Mouse (Mus musculus): ENCODE data around the gene St6gal2. TPM values are rescaled to one million over a fixed set of nuclear protein-coding genes. Genes with fewer than 3 reads are reported as not detected.

The St6gal2 gene
- polyA plus RNA-seq, 1 experiment from 2014 or later, result 0.75 TPM

DNA sequence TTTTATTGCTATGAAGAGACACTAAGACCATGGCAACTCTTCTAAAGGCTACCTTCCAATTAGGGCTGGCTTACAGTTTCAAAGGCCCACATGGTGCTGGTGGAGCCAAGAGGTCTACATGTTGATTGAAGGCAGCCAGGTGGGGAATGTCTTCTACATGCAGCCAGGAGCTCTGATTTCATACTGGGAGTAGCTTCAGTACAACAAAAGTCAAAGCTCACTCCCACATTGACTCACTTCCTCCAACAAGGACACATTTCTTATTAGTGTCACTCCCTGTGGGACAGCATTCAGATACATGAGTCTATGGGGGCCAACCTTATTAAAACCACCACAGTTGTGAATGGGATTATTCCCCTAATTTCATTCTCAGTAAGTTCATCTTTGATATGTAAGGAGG is 23.8 kb downstream of the St6gal2 start:
- no peak overlapping the region for H3K4me3 ChIP-seq (ENCODE audit: low read depth, low read length)
- H3K36me3 ChIP-seq (ENCODE audit: control insufficient read depth, insufficient read depth, low read length), result no peaks in the 10 kb centered on the region
- H3K27ac ChIP-seq (ENCODE audit: low read depth, low read length), result no peak overlapping the region
- H3K9me3 ChIP-seq (ENCODE audit: control insufficient read depth, low read length), result no peaks in the 10 kb centered on the region
- no peak overlapping the region for H3K4me2 ChIP-seq
- no peaks in the 10 kb centered on the region for H3K4me1 ChIP-seq (replicated peaks; ENCODE audit: control insufficient read depth, insufficient read depth, low read length)
- DNase-seq (ENCODE audit: low spot score), result no peak
- ATAC-seq (replicated peaks; ENCODE audit: low FRiP score), result no peak
- H3K9ac ChIP-seq (ENCODE audit: low read depth, low read length), result no peak overlapping the region
- H3K27me3 ChIP-seq (replicated peaks; ENCODE audit: control insufficient read depth, insufficient read depth, low read length), result no peaks in the 10 kb centered on the region

DNA sequence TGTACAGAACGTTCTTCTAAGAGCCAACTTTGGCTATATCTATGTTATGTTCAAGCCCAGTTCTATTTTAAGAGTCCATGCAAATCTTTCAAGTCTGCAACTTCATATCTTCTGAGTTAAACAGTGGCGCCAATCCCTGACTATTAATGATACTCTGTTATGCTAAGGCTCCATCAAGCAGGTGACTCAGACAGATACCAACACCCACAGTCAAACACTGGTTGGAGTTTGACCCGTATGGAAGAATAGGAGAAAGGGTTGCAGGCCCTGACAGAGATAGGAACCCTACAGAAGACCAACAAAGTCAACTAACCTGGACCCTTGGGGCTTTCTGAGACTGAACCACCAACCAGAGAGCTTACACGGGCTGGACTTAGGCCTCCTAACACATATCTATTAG is 30.8 kb downstream of the St6gal2 start:
- Histone ChIP-seq H3K4me3 (ENCODE audit: low read depth, low read length) (no peak overlapping the region), H3K36me3 (ENCODE audit: control insufficient read depth, insufficient read depth, low read length) (no peaks in the 10 kb centered on the region)
- no peak for ATAC-seq (replicated peaks; ENCODE audit: low FRiP score)

DNA sequence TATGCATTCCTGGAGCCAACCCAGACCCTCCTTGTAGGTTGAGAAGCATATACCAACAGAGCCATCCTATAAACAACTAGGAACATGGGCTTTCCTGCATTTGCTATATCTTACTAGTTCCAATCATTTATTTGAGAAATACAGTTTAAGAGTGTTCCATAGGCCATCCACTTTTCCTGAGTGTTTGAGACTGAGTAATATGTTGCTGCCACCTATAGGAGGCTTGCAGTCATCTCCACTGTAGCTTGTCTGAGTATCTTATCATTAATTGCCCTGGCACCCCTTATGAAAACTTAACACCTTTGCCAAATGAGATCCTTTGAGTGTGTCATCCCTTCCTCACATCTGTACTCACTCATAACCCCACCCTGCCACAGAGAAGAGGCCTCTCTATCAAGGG is 32.2 kb downstream of the St6gal2 start:
- H3K4me3 ChIP-seq (ENCODE audit: low read depth, low read length), result no peak overlapping the region
- H3K9ac ChIP-seq (ENCODE audit: low read depth, low read length), result no peak overlapping the region
- DNase-seq (ENCODE audit: low spot score) (no peak), ATAC-seq (replicated peaks; ENCODE audit: low FRiP score) (no peak)
- no peaks in the 10 kb centered on the region for H3K36me3 ChIP-seq (ENCODE audit: control insufficient read depth, insufficient read depth, low read length)
- no peaks in the 10 kb centered on the region for H3K27me3 ChIP-seq (replicated peaks; ENCODE audit: control insufficient read depth, insufficient read depth, low read length)
- H3K4me2 ChIP-seq, result no peak overlapping the region
- no peak overlapping the region for H3K27ac ChIP-seq (ENCODE audit: low read depth, low read length)
- no peaks in the 10 kb centered on the region for H3K4me1 ChIP-seq (replicated peaks; ENCODE audit: control insufficient read depth, insufficient read depth, low read length)
- H3K9me3 ChIP-seq (ENCODE audit: control insufficient read depth, low read length), result no peaks in the 10 kb centered on the region

More for the DNA sequence above, 30.8 kb downstream of the St6gal2 start:
- 73% methylated on average over 4 of the region's 4 CpGs for WGBS
- no peak for DNase-seq (ENCODE audit: low spot score)
- H3K9me3 ChIP-seq (ENCODE audit: control insufficient read depth, low read length), result no peaks in the 10 kb centered on the region
- no peaks in the 10 kb centered on the region for H3K27me3 ChIP-seq (replicated peaks; ENCODE audit: control insufficient read depth, insufficient read depth, low read length)
- H3K27ac ChIP-seq (ENCODE audit: low read depth, low read length), result no peak overlapping the region
- H3K9ac ChIP-seq (ENCODE audit: low read depth, low read length), result no peak overlapping the region
- no peaks in the 10 kb centered on the region for H3K4me1 ChIP-seq (replicated peaks; ENCODE audit: control insufficient read depth, insufficient read depth, low read length)
- no peak overlapping the region for H3K4me2 ChIP-seq

DNA sequence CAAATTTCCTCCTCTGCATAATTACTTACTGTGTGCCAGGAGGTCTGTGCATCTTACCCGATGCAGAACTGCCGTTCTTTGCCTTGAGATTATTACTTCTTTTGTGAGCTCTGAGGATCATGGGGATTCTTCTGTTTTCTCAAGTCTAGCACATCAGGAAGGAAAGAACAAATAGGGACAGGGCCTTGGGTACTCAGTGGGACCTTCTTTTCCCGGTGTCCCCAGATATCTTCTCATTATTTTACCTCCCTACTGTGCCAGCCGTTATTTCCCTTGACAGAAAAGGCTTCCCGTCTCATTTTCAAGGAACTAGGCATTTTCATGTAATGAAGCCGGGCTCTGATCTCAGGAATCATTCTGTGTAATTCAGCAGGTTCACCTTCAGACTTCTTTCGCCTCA is 34.2 kb downstream of the St6gal2 start:
- WGBS, result 70% methylated on average over 7 of the region's 7 CpGs
- DNase-seq (ENCODE audit: low spot score), result no peak
- Histone ChIP-seq H3K9ac (ENCODE audit: low read depth, low read length) (no peak overlapping the region), H3K36me3 (ENCODE audit: control insufficient read depth, insufficient read depth, low read length) (no peaks in the 10 kb centered on the region), H3K4me1 (replicated peaks; ENCODE audit: control insufficient read depth, insufficient read depth, low read length) (no peaks in the 10 kb centered on the region), H3K27ac (ENCODE audit: low read depth, low read length) (no peak overlapping the region), H3K4me2 (no peak overlapping the region), H3K9me3 (ENCODE audit: control insufficient read depth, low read length) (no peaks in the 10 kb centered on the region), H3K27me3 (replicated peaks; ENCODE audit: control insufficient read depth, insufficient read depth, low read length) (no peaks in the 10 kb centered on the region), H3K4me3 (ENCODE audit: low read depth, low read length) (no peak overlapping the region)
- ATAC-seq (replicated peaks; ENCODE audit: low FRiP score), result no peak

DNA sequence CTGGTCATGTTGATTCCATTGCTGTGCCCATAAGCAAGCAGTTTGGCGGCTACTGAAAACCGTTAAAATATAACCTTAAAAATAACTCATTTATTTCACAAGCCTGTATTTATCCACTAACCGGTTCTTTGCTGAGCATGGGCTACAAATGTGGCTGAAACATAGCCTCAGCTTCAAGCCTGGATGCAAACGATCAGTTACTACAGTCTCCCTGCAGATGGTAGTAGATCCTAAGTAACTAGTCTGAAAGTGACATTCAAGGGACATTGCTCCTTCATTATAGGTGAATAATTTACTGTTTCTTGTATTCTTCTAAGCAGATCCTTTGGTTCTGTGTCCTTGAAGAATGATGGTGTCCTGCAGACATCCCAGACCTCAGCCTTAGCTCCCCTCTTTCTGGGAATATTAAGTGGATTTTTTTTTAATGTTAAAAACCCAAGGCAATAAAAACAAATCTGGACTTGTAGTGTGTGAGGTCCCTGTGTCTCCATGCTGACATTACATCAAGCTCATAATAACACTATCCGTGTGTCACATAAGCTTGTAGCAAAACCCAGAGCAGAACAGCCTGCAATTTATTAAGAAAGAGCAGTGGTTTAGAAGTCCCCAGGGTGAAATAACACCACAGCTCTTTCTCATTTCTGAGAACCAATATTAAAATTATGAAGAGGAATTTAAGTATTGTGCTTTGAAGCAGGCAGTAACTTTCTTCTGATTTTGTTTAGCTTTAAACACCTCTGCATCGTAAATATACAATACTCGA is 39.1 kb downstream of the St6gal2 start:
- H3K4me1 ChIP-seq (replicated peaks; ENCODE audit: control insufficient read depth, insufficient read depth, low read length), result no peaks in the 10 kb centered on the region
- no peaks in the 10 kb centered on the region for H3K27me3 ChIP-seq (replicated peaks; ENCODE audit: control insufficient read depth, insufficient read depth, low read length)
- no peaks in the 10 kb centered on the region for H3K36me3 ChIP-seq (ENCODE audit: control insufficient read depth, insufficient read depth, low read length)
- no peak overlapping the region for H3K4me2 ChIP-seq
- no peak overlapping the region for H3K4me3 ChIP-seq (ENCODE audit: low read depth, low read length)
- ATAC-seq (replicated peaks; ENCODE audit: low FRiP score), result no peak
- no peak overlapping the region for H3K9ac ChIP-seq (ENCODE audit: low read depth, low read length)
- no peak for DNase-seq (ENCODE audit: low spot score)
- no peak overlapping the region for H3K27ac ChIP-seq (ENCODE audit: low read depth, low read length)
- WGBS, result 80% methylated on average over 7 of the region's 7 CpGs
- H3K9me3 ChIP-seq (ENCODE audit: control insufficient read depth, low read length), result no peaks in the 10 kb centered on the region

DNA sequence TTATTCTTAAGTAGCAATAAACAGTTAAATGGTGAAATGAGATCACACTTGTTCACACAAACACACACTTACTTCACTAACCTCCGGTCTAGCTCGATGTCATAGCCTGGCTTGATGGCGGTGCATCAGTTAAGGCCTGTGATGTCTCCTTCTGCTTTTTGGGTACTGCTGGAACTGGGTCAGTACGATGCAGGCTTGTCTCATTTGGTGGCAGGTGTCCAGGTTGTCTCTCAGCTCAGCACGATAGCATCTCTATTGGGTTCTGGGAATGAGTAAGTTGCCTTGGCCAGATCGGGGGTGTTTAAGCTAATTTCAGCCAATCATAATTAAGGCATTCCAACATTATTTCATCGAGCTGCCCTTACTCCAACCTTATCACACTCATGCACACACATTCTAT is 86.7 kb downstream of the St6gal2 start:
- Histone ChIP-seq H3K27ac (ENCODE audit: low read depth, low read length) (no peak overlapping the region), H3K9me3 (ENCODE audit: control insufficient read depth, low read length) (no peaks in the 10 kb centered on the region), H3K9ac (ENCODE audit: low read depth, low read length) (no peak overlapping the region), H3K4me1 (replicated peaks; ENCODE audit: control insufficient read depth, insufficient read depth, low read length) (no peaks in the 10 kb centered on the region), H3K4me2 (no peak overlapping the region), H3K4me3 (ENCODE audit: low read depth, low read length) (no peak overlapping the region), H3K36me3 (ENCODE audit: control insufficient read depth, insufficient read depth, low read length) (no peaks in the 10 kb centered on the region), H3K27me3 (replicated peaks; ENCODE audit: control insufficient read depth, insufficient read depth, low read length) (no peaks in the 10 kb centered on the region)
- no peak for ATAC-seq (replicated peaks; ENCODE audit: low FRiP score)
- 80% methylated on average over 7 of the region's 7 CpGs for WGBS
- no peak for DNase-seq (ENCODE audit: low spot score)

DNA sequence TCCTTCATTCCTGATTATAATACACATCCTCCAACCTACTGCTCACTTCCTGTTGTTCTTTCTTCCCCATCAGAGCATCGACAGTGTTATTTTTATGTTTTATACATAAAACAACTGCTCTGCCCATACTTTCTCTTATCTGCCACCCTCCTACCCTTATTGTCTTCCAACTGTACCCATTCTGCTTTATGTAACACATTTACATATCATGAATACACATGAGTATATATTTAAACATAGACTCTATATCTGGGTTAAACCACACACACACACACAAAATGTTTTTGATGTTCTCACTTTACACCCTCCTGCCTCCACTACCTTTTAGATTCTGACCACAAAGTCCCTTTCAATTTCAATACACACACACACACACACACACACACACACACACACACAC is 103.3 kb downstream of the St6gal2 start:
- Histone ChIP-seq H3K4me1 (replicated peaks; ENCODE audit: control insufficient read depth, insufficient read depth, low read length) (no peaks in the 10 kb centered on the region), H3K36me3 (ENCODE audit: control insufficient read depth, insufficient read depth, low read length) (no peaks in the 10 kb centered on the region), H3K27me3 (replicated peaks; ENCODE audit: control insufficient read depth, insufficient read depth, low read length) (no peaks in the 10 kb centered on the region), H3K4me2 (no peak overlapping the region), H3K27ac (ENCODE audit: low read depth, low read length) (no peak overlapping the region), H3K9ac (ENCODE audit: low read depth, low read length) (no peak overlapping the region), H3K4me3 (ENCODE audit: low read depth, low read length) (no peak overlapping the region), H3K9me3 (ENCODE audit: control insufficient read depth, low read length) (no peaks in the 10 kb centered on the region)
- ATAC-seq (replicated peaks; ENCODE audit: low FRiP score) (no peak), DNase-seq (ENCODE audit: low spot score) (no peak)
- 68% methylated on average over 1 of the region's 1 CpGs for WGBS

DNA sequence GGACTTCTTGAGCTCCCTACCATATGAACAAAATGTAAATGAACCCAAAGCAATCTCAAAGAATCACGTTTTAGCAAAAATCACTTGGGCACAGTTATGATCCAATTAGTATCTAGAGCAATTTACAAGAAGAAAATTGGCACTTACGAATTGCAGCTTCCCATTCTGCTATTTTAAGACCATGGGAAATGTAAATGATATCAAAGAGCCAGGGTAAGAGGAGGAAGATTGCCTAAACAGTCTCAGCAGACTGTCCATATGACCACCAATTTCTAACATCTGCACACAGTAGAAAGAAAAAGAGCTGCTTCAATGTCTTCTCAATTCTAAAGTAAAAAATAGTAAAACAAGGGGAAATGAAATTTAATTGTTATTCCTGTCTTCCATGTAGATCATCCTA is 116.6 kb downstream of the St6gal2 start:
- 47% methylated on average over 2 of the region's 2 CpGs for WGBS
- Histone ChIP-seq H3K9me3 (ENCODE audit: control insufficient read depth, low read length) (no peaks in the 10 kb centered on the region), H3K9ac (ENCODE audit: low read depth, low read length) (no peak overlapping the region)

More for the DNA sequence above, 116.6 kb downstream of the St6gal2 start:
- H3K36me3 ChIP-seq (ENCODE audit: control insufficient read depth, insufficient read depth, low read length), result no peaks in the 10 kb centered on the region
- ATAC-seq (replicated peaks; ENCODE audit: low FRiP score), result no peak
- no peaks in the 10 kb centered on the region for H3K4me1 ChIP-seq (replicated peaks; ENCODE audit: control insufficient read depth, insufficient read depth, low read length)
- no peak for DNase-seq (ENCODE audit: low spot score)
- H3K4me2 ChIP-seq, result no peak overlapping the region
- H3K27me3 ChIP-seq (replicated peaks; ENCODE audit: control insufficient read depth, insufficient read depth, low read length), result no peaks in the 10 kb centered on the region
- no peak overlapping the region for H3K4me3 ChIP-seq (ENCODE audit: low read depth, low read length)
- H3K27ac ChIP-seq (ENCODE audit: low read depth, low read length), result no peak overlapping the region
